Mouse (Mus musculus) CH12.LX (cell line): ENCODE measurements around the gene Lin7c. TPM values are rescaled to one million over a fixed set of nuclear protein-coding genes. Genes with fewer than 3 reads are reported as not detected.

Experiments used
- DNase-seq: peaks from one replicate; pipeline ENCODE4 v3.0.0-alpha.2; 2013; ENCODE audit errors: extremely low read depth
- H3K27ac ChIP-seq: 2 replicates; pipeline ENCODE4 v1.5.1; 2012; ENCODE audit warnings: low read depth, mild to moderate bottlenecking, control low read depth, moderate library complexity; ENCODE audit not compliant: insufficient read depth
- H3K27me3 ChIP-seq: replicated peaks from 2 replicates; pipeline ENCODE3; 2012; ENCODE audit warnings: inconsistent platforms
- H3K36me3 ChIP-seq, 2 experiments: replicated peaks in 1 of 2; 2 replicates each; pipeline versions ENCODE3 to v1.6.1; 2012; ENCODE audit warnings: inconsistent platforms in 1 of 2, low read length in 1 of 2, mild to moderate bottlenecking in 1 of 2, mixed read lengths in 1 of 2, moderate library complexity in 1 of 2; ENCODE audit not compliant: control insufficient read depth in 1 of 2, insufficient read depth in 1 of 2
- H3K4me1 ChIP-seq, 2 experiments: 2 replicates each; pipeline ENCODE4 v1.6.1; 2012; ENCODE audit warnings: inconsistent platforms in 1 of 2, moderate library complexity in 1 of 2; ENCODE audit not compliant: insufficient read depth in 2 of 2, control insufficient read depth in 1 of 2
- H3K4me2 ChIP-seq: 2 replicates; pipeline ENCODE4 v1.6.1; 2012; ENCODE audit warnings: low read depth, mild to moderate bottlenecking, control low read depth; ENCODE audit not compliant: poor library complexity, insufficient read depth, severe bottlenecking
- H3K4me3 ChIP-seq, 3 experiments: fragments of 150-350 bp in 1 of 3; sonication (generic) in 1 of 3; replicated peaks in 1 of 3; 2 replicates each; pipeline versions ENCODE3 to v1.5.1; 2011 to 2012; ENCODE audit warnings: low read depth in 2 of 3, low read length in 2 of 3, mild to moderate bottlenecking in 2 of 3, moderate library complexity in 2 of 3, control low read depth in 1 of 3, improper control_type of control experiment in 1 of 3, inconsistent platforms in 1 of 3, mixed read lengths in 1 of 3; ENCODE audit not compliant: poor library complexity in 1 of 3
- H3K79me2 ChIP-seq: replicated peaks from 2 replicates; pipeline ENCODE4 v1.6.1; 2012; ENCODE audit warnings: mild to moderate bottlenecking, moderate library complexity; ENCODE audit not compliant: control insufficient read depth, poor library complexity, insufficient read depth, severe bottlenecking; ENCODE audit errors: extremely low read depth
- H3K9ac ChIP-seq: 2 replicates; pipeline ENCODE4 v1.6.1; 2012; ENCODE audit warnings: low read depth, mild to moderate bottlenecking, control low read depth, moderate library complexity; ENCODE audit not compliant: insufficient read depth
- H3K9me3 ChIP-seq: replicated peaks from 2 replicates; pipeline ENCODE3; 2012; ENCODE audit warnings: low read length, inconsistent platforms, mixed read lengths
- BHLHE40 ChIP-seq: IDR thresholded peaks from 2 replicates; pipeline ENCODE4 v1.6.1; 2011; ENCODE audit warnings: mild to moderate bottlenecking, low read depth, low read length, improper control_type of control experiment
- CHD1 ChIP-seq: IDR thresholded peaks from 2 replicates; pipeline ENCODE4 v1.6.1; 2012; ENCODE audit warnings: low read depth, low read length, improper control_type of control experiment, inconsistent platforms
- CHD2 ChIP-seq: IDR thresholded peaks from 2 replicates; pipeline ENCODE4 v1.6.1; 2011; ENCODE audit warnings: low read length, improper control_type of control experiment
- CTCF ChIP-seq, 2 experiments: IDR thresholded peaks in 1 of 2; conservative IDR thresholded peaks in 1 of 2; 2 replicates each; pipeline ENCODE4 v1.5.1; 2011 to 2012; ENCODE audit warnings: low read depth in 2 of 2, low read length in 2 of 2, improper control_type of control experiment in 1 of 2, inconsistent platforms in 1 of 2, mild to moderate bottlenecking in 1 of 2, moderate library complexity in 1 of 2
- E2F4 ChIP-seq: IDR thresholded peaks from 2 replicates; pipeline ENCODE4 v1.6.1; 2011; ENCODE audit warnings: low read depth, low read length, improper control_type of control experiment; ENCODE audit not compliant: insufficient replicate concordance
- ELF1 ChIP-seq: IDR thresholded peaks from 2 replicates; pipeline ENCODE4 v1.6.1; 2014; ENCODE audit warnings: low read depth, mild to moderate bottlenecking, inconsistent platforms, low read length, improper control_type of control experiment
- EP300 ChIP-seq: IDR thresholded peaks from 2 replicates; pipeline ENCODE4 v1.6.1; 2011; ENCODE audit warnings: low read length, improper control_type of control experiment
- ETS1 ChIP-seq: conservative IDR thresholded peaks from 2 replicates; pipeline ENCODE4 v1.6.1; 2012; ENCODE audit warnings: low read depth, mild to moderate bottlenecking, inconsistent platforms, low read length, improper control_type of control experiment, moderate library complexity
- GABPA ChIP-seq: IDR thresholded peaks from 2 replicates; pipeline ENCODE4 v1.6.1; 2012; ENCODE audit warnings: low read depth, low read length, improper control_type of control experiment, inconsistent platforms; ENCODE audit not compliant: insufficient replicate concordance
- HCFC1 ChIP-seq: IDR thresholded peaks from 2 replicates; pipeline ENCODE4 v1.6.1; 2012; ENCODE audit warnings: low read depth, mild to moderate bottlenecking, inconsistent platforms, low read length, improper control_type of control experiment
- IRF4 ChIP-seq: IDR thresholded peaks from 2 replicates; pipeline ENCODE4 v1.6.1; 2014; ENCODE audit warnings: low read depth, mild to moderate bottlenecking, inconsistent platforms, low read length, improper control_type of control experiment
- JUN ChIP-seq: IDR thresholded peaks from 2 replicates; pipeline ENCODE4 v1.6.1; 2011; ENCODE audit warnings: low read depth, mild to moderate bottlenecking, low read length, improper control_type of control experiment, moderate library complexity; ENCODE audit not compliant: insufficient read depth
- JUND ChIP-seq: conservative IDR thresholded peaks from 2 replicates; pipeline ENCODE4 v1.6.1; 2011; ENCODE audit warnings: low read depth, low read length, improper control_type of control experiment
- KAT2A ChIP-seq: IDR thresholded peaks from 2 replicates; pipeline ENCODE4 v1.6.1; 2012; ENCODE audit warnings: low read length, improper control_type of control experiment, inconsistent platforms; ENCODE audit not compliant: insufficient replicate concordance
- MAFK ChIP-seq: IDR thresholded peaks from 2 replicates; pipeline ENCODE4 v1.6.1; 2011; ENCODE audit warnings: low read length, improper control_type of control experiment; ENCODE audit not compliant: insufficient replicate concordance
- MAX ChIP-seq: IDR thresholded peaks from 2 replicates; pipeline ENCODE4 v1.6.1; 2011; ENCODE audit warnings: low read length, improper control_type of control experiment
- MAZ ChIP-seq: IDR thresholded peaks from 2 replicates; pipeline ENCODE4 v1.6.1; 2012; ENCODE audit warnings: low read depth, mild to moderate bottlenecking, inconsistent platforms, low read length, improper control_type of control experiment, moderate library complexity
- MEF2A ChIP-seq: IDR thresholded peaks from 2 replicates; pipeline ENCODE4 v1.6.1; 2014; ENCODE audit warnings: low read depth, mild to moderate bottlenecking, inconsistent platforms, low read length, improper control_type of control experiment, borderline replicate concordance
- MXI1 ChIP-seq: IDR thresholded peaks from 2 replicates; pipeline ENCODE4 v1.6.1; 2011; ENCODE audit warnings: mild to moderate bottlenecking, low read depth, low read length, improper control_type of control experiment
- MYC ChIP-seq: IDR thresholded peaks from 2 replicates; pipeline ENCODE4 v1.6.1; 2011; ENCODE audit warnings: low read depth, mild to moderate bottlenecking, improper control_type of control experiment, low read length
- NELFE ChIP-seq: IDR thresholded peaks from 2 replicates; pipeline ENCODE4 v1.6.1; 2011; ENCODE audit warnings: low read depth, low read length, improper control_type of control experiment
- NRF1 ChIP-seq: IDR thresholded peaks from 2 replicates; pipeline ENCODE4 v1.6.1; 2014; ENCODE audit warnings: low read depth, mild to moderate bottlenecking, inconsistent platforms, low read length, improper control_type of control experiment, moderate library complexity
- PAX5 ChIP-seq: IDR thresholded peaks from 2 replicates; pipeline ENCODE4 v1.6.1; 2012; ENCODE audit warnings: low read length, inconsistent platforms, mixed read lengths
- POLR2A ChIP-seq: IDR thresholded peaks from 2 replicates; pipeline ENCODE4 v1.6.1; 2011; ENCODE audit warnings: low read depth, mild to moderate bottlenecking, improper control_type of control experiment, low read length
- POLR2AphosphoS2 ChIP-seq: IDR thresholded peaks from 2 replicates; pipeline ENCODE4 v1.6.1; 2011; ENCODE audit warnings: low read depth, low read length, improper control_type of control experiment
- RAD21 ChIP-seq: IDR thresholded peaks from 2 replicates; pipeline ENCODE4 v1.6.1; 2011; ENCODE audit warnings: low read depth, mild to moderate bottlenecking, low read length, improper control_type of control experiment, moderate library complexity
- RCOR1 ChIP-seq: conservative IDR thresholded peaks from 2 replicates; pipeline ENCODE4 v1.6.1; 2012; ENCODE audit warnings: low read depth, mild to moderate bottlenecking, inconsistent platforms, low read length, improper control_type of control experiment
- SIN3A ChIP-seq: IDR thresholded peaks from 2 replicates; pipeline ENCODE4 v1.6.1; 2012; ENCODE audit warnings: low read length, improper control_type of control experiment, inconsistent platforms
- SMC3 ChIP-seq: IDR thresholded peaks from 2 replicates; pipeline ENCODE4 v1.6.1; 2011; ENCODE audit warnings: low read depth, low read length, improper control_type of control experiment
- TBP ChIP-seq: conservative IDR thresholded peaks from 2 replicates; pipeline ENCODE4 v1.6.1; 2011; ENCODE audit warnings: low read depth, low read length, improper control_type of control experiment
- TCF12 ChIP-seq: IDR thresholded peaks from 2 replicates; pipeline ENCODE4 v1.6.1; 2014; ENCODE audit warnings: low read depth, mild to moderate bottlenecking, inconsistent platforms, low read length, improper control_type of control experiment
- UBTF ChIP-seq: IDR thresholded peaks from 2 replicates; pipeline ENCODE4 v1.6.1; 2012; ENCODE audit warnings: low read depth, mild to moderate bottlenecking, inconsistent platforms, low read length, improper control_type of control experiment, moderate library complexity
- USF1 ChIP-seq: IDR thresholded peaks from 2 replicates; pipeline ENCODE4 v1.6.1; 2014; ENCODE audit warnings: low read depth, mild to moderate bottlenecking, inconsistent platforms, low read length, improper control_type of control experiment
- USF2 ChIP-seq: conservative IDR thresholded peaks from 2 replicates; pipeline ENCODE4 v1.6.1; 2011; ENCODE audit warnings: low read depth, low read length, improper control_type of control experiment
- ZC3H11A ChIP-seq: IDR thresholded peaks from 2 replicates; pipeline ENCODE4 v1.6.1; 2012; ENCODE audit warnings: low read depth, mild to moderate bottlenecking, inconsistent platforms, low read length, improper control_type of control experiment
- ZKSCAN1 ChIP-seq: IDR thresholded peaks from 2 replicates; pipeline ENCODE4 v1.6.1; 2012; ENCODE audit warnings: low read depth, inconsistent platforms, low read length, improper control_type of control experiment, borderline replicate concordance
- ZMIZ1 ChIP-seq: IDR thresholded peaks from 2 replicates; pipeline ENCODE4 v1.6.1; 2012; ENCODE audit warnings: low read depth, mild to moderate bottlenecking, inconsistent platforms, low read length, improper control_type of control experiment
- ZNF384 ChIP-seq: IDR thresholded peaks from 2 replicates; pipeline ENCODE4 v1.6.1; 2012; ENCODE audit warnings: low read depth, low read length, improper control_type of control experiment, inconsistent platforms
- dilution Hi-C: fragments of 300-500 bp; cut with MboI; formaldehyde crosslinking; loops from 2 replicates; pipeline ENCODE4 v1.14.3; 2020; ENCODE audit warnings: low sequenced_read_pairs; ENCODE audit not compliant: extremely low pct_unique_long_range_greater_than_20kb, extremely low pct_ligation_motif_present
- in situ Hi-C: fragments of 300-500 bp; cut with MboI; formaldehyde crosslinking; loops from 3 replicates; pipeline ENCODE4 v1.14.3; 2019; ENCODE audit warnings: low sequenced_read_pairs, low pct_ligation_motif_present, low pct_unique_long_range_greater_than_20kb, mixed read lengths
- polyA plus RNA-seq: library from polyadenylated mRNA; unstranded; fragments of >175 nt; gene quantifications from 2 replicates; pipeline ENCODE4 v1.2.1, GENCODE M21; 2012; ENCODE audit warnings: low read depth; ENCODE audit not compliant: insufficient read length
- total RNA-seq, 2 experiments: library from RNA; depleted of rRNA; stranded (reverse); fragments of 300-350 nt in 1 of 2; fragments of >200 nt in 1 of 2; gene quantifications; 2 replicates each; pipeline ENCODE4 v1.2.3; 2012 to 2014

Lin7c gene
- total RNA-seq (2012; rRNA removed) = 29.7 and 33.3 TPM in 2 replicates
- 75.0 and 86.6 TPM in 2 replicates for total RNA-seq (2014; rRNA removed)
- 52.3 and 60.1 TPM in 2 replicates for polyA plus RNA-seq

GRCm38 (mm10) chr2:109890597-109890996, at the start of gene Lin7c:
TSS of gene Lin7c (plus strand) at chr2:109890853.
- dilution Hi-C loops = no loop called here
- H3K4me1 ChIP-seq = peaks cover 0 to 19% of the 10 kb centered on the region in 2 experiments; a peak in 2 of 4 replicates
- peaks cover 11 to 19% of the 10 kb centered on the region in 2 experiments for H3K36me3 ChIP-seq
- H3K9ac ChIP-seq = peak within 1 kb of the TSS; percentile 97
- peaks cover 32% of the 10 kb centered on the region for H3K79me2 ChIP-seq
- peak within 1 kb of the TSS; percentile 46; the same call in 1 of the 2 replicates for H3K27ac ChIP-seq
- TF ChIP-seq MEF2A (0 out of 2 replicates have a peak, but pooled peaks have one; percentile 7), MAZ (no peak), ELF1 (peak; percentile 91), JUN (no peak), TBP (peak; percentile 92), USF2 (no peak), RAD21 (no peak), ZC3H11A (no peak), IRF4 (no peak; the same call in 1 of the 2 replicates), EP300 (no peak), NRF1 (0 out of 2 replicates have a peak, but pooled peaks have one; percentile 38), MAX (no peak), SMC3 (no peak), MYC (no peak), UBTF (peak; percentile 70; the same call in 1 of the 2 replicates), MXI1 (peak; percentile 69; the same call in 1 of the 2 replicates), KAT2A (peak; percentile 63; the same call in 1 of the 2 replicates), ZNF384 (no peak), CTCF (conservative IDR thresholded peaks at IDR 0.05 in 1 of 2, IDR thresholded peaks at IDR 0.05 in 1 of 2; ENCODE audit: low read depth in 2 of 2, low read length in 2 of 2) (no peak), BHLHE40 (no peak), USF1 (no peak), POLR2AphosphoS2 (peak; percentile 63; the same call in 1 of the 2 replicates), POLR2A (peak; percentile 96), TCF12 (peak; percentile 92), GABPA (no peak; the same call in 1 of the 2 replicates), ZKSCAN1 (no peak), SIN3A (peak; percentile 32; the same call in 1 of the 2 replicates), ETS1 (no peak), ZMIZ1 (peak; percentile 87), RCOR1 (no peak), PAX5 (no peak), CHD1 (no peak), NELFE (peak; percentile 92), HCFC1 (peak; percentile 82), E2F4 (no peak), MAFK (no peak), CHD2 (peak; percentile 98), JUND (no peak)
- H3K9me3 ChIP-seq = no peaks in the 10 kb centered on the region
- DNase-seq = peak; percentile 94
- H3K4me3 ChIP-seq = peak within 1 kb of the TSS; percentile 92 to 100 (median 98)
- H3K27me3 ChIP-seq = no peaks in the 10 kb centered on the region
- in situ Hi-C loops = no loop called here
- H3K4me2 ChIP-seq = peak within 1 kb of the TSS; percentile 99
